Mouse (Mus musculus): Measurements from ENCODE around the gene Myh9.
A peak's percentile ranks its signal among the peaks of the same experiment; 100 is the strongest.

The Myh9 gene

GRCm38 (mm10) chr15:77828242-77828641 is 13.7 kb downstream of the Myh9 start:
- no peak for DNase-seq (ENCODE audit: low spot score)

DNA sequence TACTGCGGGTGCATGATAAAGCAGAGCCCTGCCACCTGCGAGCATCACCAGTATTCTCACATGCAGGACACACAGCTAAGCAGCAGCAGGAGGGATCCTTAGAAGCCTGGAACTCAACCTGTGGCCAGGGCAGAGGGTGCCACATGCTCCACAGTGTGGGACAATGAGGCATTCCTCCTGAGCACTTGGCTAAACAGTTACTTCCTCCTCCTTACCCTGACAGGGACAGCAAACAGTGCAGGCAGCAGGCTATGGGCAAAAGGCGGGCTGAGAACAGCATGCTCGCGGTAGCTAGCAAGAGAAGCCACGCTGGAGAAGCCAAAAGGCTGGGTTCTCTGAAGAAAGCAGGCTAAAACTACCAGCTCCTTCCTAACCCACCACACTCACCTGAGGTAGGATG is 14.2 kb downstream of the Myh9 start:
- DNase-seq (ENCODE audit: low spot score): no peak

DNA sequence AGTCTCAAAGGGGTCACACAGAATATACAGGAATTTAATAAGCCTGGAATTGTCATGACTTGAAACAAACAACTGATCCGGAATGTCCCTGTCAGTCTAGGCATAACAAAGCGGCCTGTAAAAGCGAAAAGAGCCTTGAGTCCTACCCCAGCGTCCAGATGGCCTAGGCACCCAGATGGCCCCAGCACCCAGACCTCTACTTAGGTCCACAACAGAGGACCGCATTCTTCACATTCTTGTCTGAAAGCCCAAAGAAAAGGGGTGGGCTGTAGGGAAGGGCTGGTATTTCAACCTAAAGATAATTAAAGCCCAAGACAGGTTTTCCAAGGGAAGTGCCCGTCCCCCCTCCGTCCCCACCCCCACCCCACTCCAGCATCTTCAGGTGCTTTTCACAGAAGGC is 14.6 kb downstream of the Myh9 start:
- peak; percentile 47 for DNase-seq (ENCODE audit: low spot score)

DNA sequence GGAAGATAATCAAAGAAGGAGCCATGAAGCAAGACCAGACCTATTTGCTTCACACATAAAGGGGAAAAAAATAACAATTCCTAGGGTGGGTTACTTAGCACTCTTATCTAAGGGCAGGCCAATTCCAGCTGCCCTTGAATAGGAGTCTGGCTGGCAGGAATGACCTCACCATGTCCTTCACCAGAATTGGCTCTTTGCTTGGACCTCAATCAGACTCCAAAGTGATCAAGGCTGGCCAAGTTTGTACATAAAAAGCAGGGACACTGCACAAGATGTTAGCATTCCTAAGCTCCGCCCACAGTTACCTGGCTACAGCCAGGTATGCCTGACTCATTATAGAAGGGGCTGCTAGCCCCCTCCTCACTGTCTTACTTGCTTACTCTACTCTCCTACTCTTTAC is 16.6 kb downstream of the Myh9 start:
- DNase-seq (ENCODE audit: low spot score): no peak

- no peak for DNase-seq (ENCODE audit: low spot score)
Observed at GRCm38 (mm10) chr15:77824321-77824720, 17.7 kb downstream of the Myh9 start.

GRCm38 (mm10) chr15:77823634-77824033 is 18.3 kb downstream of the Myh9 start:
- DNase-seq (ENCODE audit: low spot score): no peak

DNA sequence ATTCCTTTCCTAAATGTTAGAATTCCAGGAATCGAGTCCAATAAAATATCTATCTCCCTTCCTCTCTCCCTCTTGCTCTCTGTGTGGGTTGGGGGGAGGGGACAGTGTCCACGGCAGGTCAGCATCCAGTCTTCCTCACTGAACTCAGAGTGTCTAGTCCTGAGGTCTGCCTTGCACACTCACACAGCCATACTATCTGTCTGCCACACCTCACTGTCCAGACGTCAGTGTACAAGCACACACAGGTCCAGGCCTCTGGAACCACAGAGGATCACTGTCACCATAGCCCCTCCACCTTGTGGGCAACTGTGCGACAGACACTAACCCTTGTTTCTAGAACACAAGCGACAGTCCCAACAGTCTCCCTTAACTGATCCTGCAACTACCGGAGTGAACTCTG is 18.8 kb downstream of the Myh9 start:
- no peak for DNase-seq (ENCODE audit: low spot score)

GRCm38 (mm10) chr15:77822671-77823070 is 19.3 kb downstream of the Myh9 start:
- DNase-seq (ENCODE audit: low spot score): peak; percentile 51

- DNase-seq (ENCODE audit: low spot score): no peak
Observed at GRCm38 (mm10) chr15:77822057-77822466, 19.9 kb downstream of the Myh9 start.

- DNase-seq (ENCODE audit: low spot score): peak; percentile 48
Observed at GRCm38 (mm10) chr15:77821424-77821823, 20.6 kb downstream of the Myh9 start.

GRCm38 (mm10) chr15:77820480-77821163 is 21.4 kb downstream of the Myh9 start:
- peak; percentile 66 for DNase-seq (ENCODE audit: low spot score)

DNA sequence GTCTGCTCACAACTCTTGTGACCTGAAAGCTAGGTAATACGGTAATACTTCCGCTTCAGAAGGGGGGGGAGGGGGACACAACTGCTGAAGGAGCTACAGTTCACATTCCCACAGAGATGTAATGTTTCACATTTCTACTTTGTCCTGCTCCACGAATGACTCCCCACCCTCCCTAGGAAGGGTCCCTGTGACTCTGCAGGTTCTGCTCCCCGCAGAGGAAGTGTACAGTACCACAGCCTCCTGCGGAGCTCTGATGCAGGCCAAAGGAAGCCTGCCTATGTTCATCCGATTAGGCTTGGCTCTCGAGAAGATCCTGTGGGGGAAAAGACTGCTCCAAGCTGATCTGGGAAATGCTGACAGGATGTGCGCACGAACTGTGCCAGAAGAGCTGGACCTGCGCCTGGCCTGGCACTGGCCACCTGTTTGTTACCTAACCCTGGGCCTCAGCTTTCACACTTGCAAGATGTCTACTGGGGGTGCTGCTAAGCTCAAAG is 22.0 kb downstream of the Myh9 start:
- DNase-seq (ENCODE audit: low spot score): peak; percentile 54

DNA sequence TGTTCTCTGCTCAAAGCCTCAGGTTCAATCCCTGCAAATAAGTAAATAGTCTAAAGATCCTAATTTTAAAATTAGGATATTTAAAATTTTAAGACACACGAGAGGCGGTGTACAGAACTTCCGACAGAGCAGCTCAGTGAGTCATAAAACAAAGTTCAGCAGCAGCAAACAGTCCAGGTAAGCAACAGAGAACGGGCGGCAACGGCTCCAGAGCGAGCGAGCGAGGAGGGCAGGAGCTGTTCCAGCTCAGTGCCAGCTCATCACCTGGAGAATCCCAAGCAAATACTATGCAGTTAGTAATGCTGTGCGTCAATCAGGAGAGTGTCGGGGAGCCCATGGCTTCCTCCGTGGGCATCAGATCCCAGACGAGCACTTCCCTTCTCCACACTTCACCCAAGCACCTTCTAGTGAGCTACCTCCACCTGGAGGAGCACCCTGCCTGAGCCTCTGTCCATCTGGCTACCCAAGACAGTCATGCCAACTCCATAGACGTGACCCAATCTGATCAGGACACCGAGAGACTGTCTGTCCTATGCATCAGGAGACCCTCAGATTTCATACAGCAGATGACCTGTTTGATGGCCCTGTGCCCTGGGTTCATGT is 23.3 kb downstream of the Myh9 start:
- no peak for DNase-seq (ENCODE audit: low spot score)

DNA sequence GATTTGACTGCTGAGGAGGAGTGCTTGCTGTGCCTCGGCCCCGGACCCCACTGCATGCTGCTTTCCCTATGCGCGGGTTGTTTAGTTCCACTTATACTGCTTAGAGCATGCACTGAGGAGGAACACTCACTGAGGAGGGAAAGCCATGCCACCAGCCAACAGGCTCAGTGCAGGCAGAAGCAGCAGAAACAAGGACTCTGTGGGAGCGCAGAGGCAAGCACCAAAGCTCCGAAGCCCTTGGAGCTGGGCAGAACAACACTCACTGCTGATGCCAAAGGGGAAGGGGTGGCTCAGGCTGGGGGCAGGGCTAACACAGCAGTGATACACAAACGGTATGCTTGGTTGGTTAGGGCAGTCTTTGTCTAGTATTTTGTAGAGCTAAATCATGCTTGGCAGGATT is 24.6 kb downstream of the Myh9 start:
- no peak for DNase-seq (ENCODE audit: low spot score)

GRCm38 (mm10) chr15:77816601-77816950 is 25.4 kb downstream of the Myh9 start:
- DNase-seq (ENCODE audit: low spot score): no peak

DNA sequence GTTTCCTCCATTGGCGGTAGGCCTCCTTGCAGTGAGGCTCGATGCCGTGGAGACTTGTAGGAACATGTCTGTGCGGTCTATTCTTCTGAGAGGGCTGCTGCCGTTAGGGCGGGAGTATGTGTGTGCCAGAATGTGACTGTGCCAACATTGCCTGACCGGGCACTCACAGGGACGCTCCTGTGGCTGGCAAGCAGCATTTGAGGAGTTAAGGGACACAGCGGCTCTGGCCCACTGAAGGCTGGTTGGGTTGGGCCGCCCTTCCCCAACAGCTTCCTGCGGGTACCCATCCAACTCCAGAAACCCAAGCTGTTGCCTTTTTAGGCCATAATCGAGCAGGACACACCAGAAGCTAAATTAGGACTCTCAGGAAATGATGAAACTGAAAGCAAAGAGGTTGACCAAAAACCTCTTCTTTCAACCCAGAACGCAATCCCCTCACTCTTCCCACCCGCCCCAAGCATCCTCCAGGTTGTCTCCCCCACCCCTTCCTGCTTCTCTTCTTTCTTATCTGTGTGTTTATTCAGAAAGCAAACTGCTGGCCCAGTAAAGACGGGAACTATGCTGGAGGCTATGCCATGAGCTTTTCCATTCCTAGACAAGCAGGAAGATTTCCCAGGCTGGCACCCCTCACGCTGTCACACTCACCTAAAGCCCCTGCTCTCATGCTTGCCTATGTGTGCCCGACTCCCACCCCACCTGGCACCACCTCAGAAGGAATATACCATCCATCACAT is 25.9 kb downstream of the Myh9 start:
- peak; percentile 61 for DNase-seq (ENCODE audit: low spot score)

DNA sequence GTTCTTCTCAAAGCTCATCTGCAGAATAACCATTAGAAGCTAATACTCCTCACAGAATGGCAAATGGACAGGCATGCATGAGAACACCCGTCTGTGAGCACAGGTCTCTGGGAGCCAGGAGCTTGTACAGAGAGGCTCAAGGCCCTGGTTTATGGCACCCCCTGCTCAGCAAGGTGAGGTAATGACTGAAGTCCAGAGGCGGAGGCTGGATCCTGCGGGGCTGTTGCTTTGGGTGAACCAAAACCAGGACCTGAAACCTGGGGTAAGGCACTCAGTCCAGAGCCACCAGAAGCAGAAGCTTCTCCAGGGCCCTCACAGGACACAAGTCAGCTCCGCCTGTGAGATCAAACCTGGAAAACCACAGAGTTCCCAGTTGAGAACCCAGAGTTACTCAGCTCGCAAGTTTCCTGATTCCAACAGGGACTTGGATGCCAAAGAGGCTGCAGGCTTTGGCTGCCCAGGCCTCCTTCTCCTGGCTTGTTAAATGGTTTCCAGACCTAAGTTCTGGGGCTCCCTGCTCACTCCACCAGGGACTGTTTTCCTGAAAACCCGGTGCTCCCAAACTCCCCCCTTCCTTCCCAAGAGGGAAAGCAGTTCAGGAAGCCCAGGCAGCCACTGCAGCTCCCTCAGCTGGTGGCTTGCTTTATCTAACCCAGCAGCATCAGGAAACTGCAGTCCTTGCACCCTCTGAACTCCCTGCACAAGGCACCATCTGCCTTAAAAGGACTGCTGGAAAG is 28.2 kb downstream of the Myh9 start:
- peak; percentile 46 for DNase-seq (ENCODE audit: low spot score)

DNA sequence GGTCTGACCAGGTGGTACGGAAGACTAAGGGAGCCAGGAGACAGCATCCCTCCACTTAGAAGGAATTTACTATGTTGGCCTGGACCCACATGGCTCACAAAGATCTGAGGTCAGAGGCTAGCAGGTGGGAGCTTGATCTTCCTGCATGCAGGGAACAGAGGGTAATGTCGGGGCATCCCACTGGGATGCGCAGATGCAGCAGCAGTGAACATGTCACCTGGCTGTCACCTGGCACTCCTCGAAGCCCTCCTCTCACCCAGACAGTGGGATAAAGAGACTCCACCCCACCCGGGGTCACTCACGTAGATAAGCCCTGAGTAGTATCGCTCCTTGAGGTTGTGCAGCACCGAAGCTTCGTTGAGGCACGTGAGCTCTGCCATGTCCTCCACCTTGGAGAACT is 29.4 kb downstream of the Myh9 start:
- DNase-seq (ENCODE audit: low spot score): no peak

DNA sequence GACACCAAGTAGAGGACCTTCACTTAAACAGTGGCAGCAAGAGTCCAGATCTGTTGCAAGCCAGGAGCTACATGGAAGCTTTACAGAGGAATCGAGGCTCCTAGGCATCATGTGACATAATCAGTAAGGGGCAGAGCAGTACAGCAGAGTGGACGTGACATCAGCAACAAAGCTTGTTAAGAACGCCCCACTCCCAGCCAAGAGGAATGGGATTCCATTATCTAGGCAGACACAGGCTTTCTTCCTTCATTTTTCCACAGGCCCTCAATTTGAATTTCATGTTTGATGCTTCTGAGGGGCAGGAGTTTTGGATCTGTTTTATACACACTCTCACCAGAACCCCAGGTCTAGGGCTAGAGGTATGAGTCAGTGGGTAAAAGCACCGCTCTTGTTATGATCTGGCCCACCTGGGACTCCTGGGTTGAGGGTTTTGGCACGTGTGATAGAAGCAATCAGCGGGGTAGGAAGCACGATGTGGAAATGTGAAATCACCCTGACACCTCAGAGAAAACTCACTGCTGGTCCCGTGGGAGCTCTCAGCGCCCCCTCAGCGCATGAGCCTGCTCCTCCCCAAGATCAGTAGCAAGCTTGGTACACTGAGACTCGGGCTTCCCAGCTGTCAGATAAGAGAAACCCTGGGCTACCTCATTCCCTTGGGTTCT is 30.7 kb downstream of the Myh9 start:
- no peak for DNase-seq (ENCODE audit: low spot score)

GRCm38 (mm10) chr15:77810416-77811098 is 31.4 kb downstream of the Myh9 start:
- DNase-seq (ENCODE audit: low spot score): no peak

DNA sequence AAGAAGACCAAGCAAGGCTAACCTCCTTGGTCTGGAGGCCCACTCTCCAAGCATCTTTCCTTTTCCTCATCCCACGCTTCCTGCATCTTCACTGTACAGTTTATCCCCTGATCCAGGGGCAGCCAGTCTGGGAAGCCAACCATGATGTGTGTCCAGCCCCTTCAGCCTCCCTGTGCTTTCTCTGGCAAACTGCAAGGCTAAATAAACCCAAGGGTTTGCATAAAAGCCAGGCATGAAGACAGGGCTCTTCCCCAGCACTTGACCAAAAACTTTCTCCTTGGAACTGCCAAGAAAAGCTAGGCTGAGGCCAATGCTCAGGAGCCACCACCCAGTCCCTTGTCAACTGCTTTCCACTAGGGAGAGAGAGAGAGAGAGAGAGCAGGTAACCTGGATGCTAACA is 32.5 kb downstream of the Myh9 start:
- no peak for DNase-seq (ENCODE audit: low spot score)

DNA sequence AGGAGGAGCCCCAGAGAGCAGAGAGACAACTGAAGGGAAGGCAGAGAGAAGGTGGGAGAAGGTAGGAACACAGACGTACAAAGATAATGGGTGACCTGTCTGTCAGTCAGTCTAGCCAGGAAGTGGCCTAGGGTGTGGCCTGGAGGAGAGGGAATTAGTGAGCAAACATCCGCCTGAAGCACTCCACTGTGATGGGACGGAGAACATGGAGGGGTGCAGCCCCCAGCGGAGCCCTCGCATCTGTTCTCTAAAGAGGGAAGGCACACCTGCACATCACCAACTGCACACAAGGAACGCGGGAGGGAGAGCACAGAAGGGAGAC is 34.8 kb downstream of the Myh9 start:
- DNase-seq (ENCODE audit: low spot score): no peak
